Mouse (Mus musculus): ENCODE results near the gene She.

DNA sequence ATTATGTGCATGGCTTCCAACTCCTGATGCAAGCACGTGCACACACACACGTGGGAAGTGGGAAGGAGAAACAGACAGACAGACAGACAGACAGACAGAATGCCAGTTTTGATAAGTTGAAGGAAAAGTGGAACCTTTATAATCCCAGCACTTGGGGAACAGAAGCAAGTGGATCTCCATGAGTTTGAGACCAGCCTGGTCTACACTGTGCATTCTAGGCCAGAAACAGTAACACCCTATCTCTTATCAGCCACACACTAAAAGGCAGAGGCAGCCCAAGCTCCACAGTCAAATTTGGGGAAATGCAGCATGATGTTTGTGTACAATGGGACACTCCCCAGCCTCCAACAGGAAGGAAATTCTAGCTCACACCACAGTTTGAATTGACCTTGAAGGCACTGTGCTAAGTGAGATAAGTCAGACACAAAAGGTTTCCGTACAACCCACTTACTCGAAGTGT is 52.4 kb downstream of the She start:
- TF ChIP-seq CTCF (IDR thresholded peaks at IDR 0.05) (no peak), EP300 (IDR thresholded peaks at IDR 0.05) (peak; percentile 43; the same call in 1 of the 2 replicates)
